Mouse (Mus musculus): ENCODE data around the gene AI854703.

GRCm38 (mm10) chr6:48613464-48613863 lies 13.1 kb upstream of the AI854703 start:
- TF ChIP-seq MYOG (IDR thresholded peaks at IDR 0.05; ENCODE audit: control insufficient read depth in 1 of 3, insufficient read depth in 1 of 3, insufficient read length in 2 of 3, low read depth in 2 of 3) (no peak), MAX (IDR thresholded peaks at IDR 0.05; ENCODE audit: low read depth) (no peak), USF1 (IDR thresholded peaks at IDR 0.05; ENCODE audit: low read depth) (no peak), TCF12 (IDR thresholded peaks at IDR 0.05; ENCODE audit: insufficient read depth, poor library complexity, severe bottlenecking) (no peak), POLR2A (IDR thresholded peaks at IDR 0.05; ENCODE audit: insufficient read length, low read depth) (no peak)
